Mouse (Mus musculus) hindbrain, embryonic 10.5 days (tissue): ENCODE measurements around the gene Sirt4. TPM values are rescaled to one million over a fixed set of nuclear protein-coding genes. Genes with fewer than 3 reads are reported as not detected.
A peak's percentile ranks its signal among the peaks of the same experiment; 100 is the strongest.

ENCODE experiments used
- DNase-seq: peaks from one replicate; pipeline ENCODE4 v3.0.0-alpha.2; 2017; ENCODE audit warnings: low spot score
- H3K27ac ChIP-seq: fragments of 300-500 bp; sonication (generic); 2 replicates; pipeline ENCODE4 v1.5.1; 2016; ENCODE audit warnings: mild to moderate bottlenecking, moderate library complexity
- H3K27me3 ChIP-seq: fragments of 300-500 bp; sonication (generic); 2 replicates; pipeline ENCODE4 v1.6.1; 2016; ENCODE audit warnings: mild to moderate bottlenecking; ENCODE audit not compliant: poor library complexity, insufficient read depth, severe bottlenecking
- H3K36me3 ChIP-seq: fragments of 300-500 bp; sonication (generic); 2 replicates; pipeline ENCODE4 v1.6.1; 2016; ENCODE audit warnings: mild to moderate bottlenecking, moderate library complexity
- H3K4me1 ChIP-seq: fragments of 300-500 bp; sonication (generic); replicated peaks from 2 replicates; pipeline ENCODE4 v1.6.1; 2016; ENCODE audit warnings: mild to moderate bottlenecking
- H3K4me3 ChIP-seq: fragments of 300-500 bp; sonication (generic); 2 replicates; pipeline ENCODE4 v1.5.1; 2016; ENCODE audit warnings: mild to moderate bottlenecking, moderate library complexity
- H3K9me3 ChIP-seq: fragments of 300-500 bp; sonication (generic); 2 replicates; pipeline ENCODE4 v1.6.1; 2016; ENCODE audit warnings: mild to moderate bottlenecking, moderate library complexity
- WGBS: fragments of 180-500 bp; shearing (Covaris S2); methylation state at CpG from one replicate; pipeline ENCODE4 v1.1.7; 2016; 5-methylcytosine and 5-hydroxymethylcytosine counted together
- polyA plus RNA-seq: library from polyadenylated mRNA; unstranded; fragments of >200 nt; fragmentation: Nextera tagmentation; extraction: Ambion mirVana; gene quantifications from 2 replicates; pipeline ENCODE4 v1.2.1, GENCODE M21; 2016

Sirt4 gene
- polyA plus RNA-seq, 1 experiment from 2014 or later: 17.2 TPM

- Histone ChIP-seq H3K9me3 (no peaks in the 10 kb centered on the region), H3K4me3 (peak overlapping the region; percentile 3; the same call in 1 of the 2 replicates), H3K36me3 (peaks cover 96% of the 10 kb centered on the region), H3K27me3 (no peaks in the 10 kb centered on the region), H3K4me1 (peaks cover 66% of the 10 kb centered on the region), H3K27ac (peak overlapping the region; percentile 54)
- WGBS: 46% methylated on average over 14 of the region's 14 CpGs
- peak; percentile 85 for DNase-seq
Observed at GRCm38 (mm10) chr5:115441205-115441849, 43.2 kb downstream of the Sirt4 start.

- Histone ChIP-seq H3K36me3 (peaks cover 93% of the 10 kb centered on the region), H3K27ac (peak overlapping the region; percentile 100), H3K4me1 (peaks cover 80% of the 10 kb centered on the region), H3K4me3 (peak overlapping the region; percentile 100), H3K9me3 (no peaks in the 10 kb centered on the region), H3K27me3 (no peaks in the 10 kb centered on the region)
- peak; percentile 58 for DNase-seq
- WGBS: 25% methylated on average over 7 of the region's 7 CpGs
Observed at GRCm38 (mm10) chr5:115438667-115439066, 45.9 kb downstream of the Sirt4 start.

GRCm38 (mm10) chr5:115437945-115438315 lies 46.6 kb downstream of the Sirt4 start:
- peak overlapping the region; percentile 100 for H3K4me3 ChIP-seq
- H3K9me3 ChIP-seq: no peaks in the 10 kb centered on the region
- peak overlapping the region; percentile 100 for H3K27ac ChIP-seq
- DNase-seq: peak; percentile 72
- peaks cover 93% of the 10 kb centered on the region for H3K36me3 ChIP-seq
- 0% methylated on average over 2 of the region's 2 CpGs for WGBS
- peaks cover 87% of the 10 kb centered on the region for H3K4me1 ChIP-seq
- no peaks in the 10 kb centered on the region for H3K27me3 ChIP-seq

GRCm38 (mm10) chr5:115437242-115437944 lies 47.1 kb downstream of the Sirt4 start:
- WGBS: 37% methylated on average over 7 of the region's 7 CpGs
- Histone ChIP-seq H3K27ac (peak overlapping the region; percentile 100), H3K4me1 (peaks cover 92% of the 10 kb centered on the region), H3K36me3 (peaks cover 93% of the 10 kb centered on the region), H3K27me3 (no peaks in the 10 kb centered on the region), H3K4me3 (peak overlapping the region; percentile 100), H3K9me3 (no peaks in the 10 kb centered on the region)
- no peak for DNase-seq

GRCm38 (mm10) chr5:115436421-115437124 lies 48.0 kb downstream of the Sirt4 start:
- Histone ChIP-seq H3K4me1 (peaks cover 99% of the 10 kb centered on the region), H3K36me3 (peaks cover 93% of the 10 kb centered on the region), H3K27ac (peak overlapping the region; percentile 100), H3K4me3 (peak overlapping the region; percentile 100), H3K9me3 (no peaks in the 10 kb centered on the region), H3K27me3 (no peaks in the 10 kb centered on the region)
- WGBS: under 1% methylated on average over 41 of the region's 43 CpGs
- peak; percentile 98 for DNase-seq

GRCm38 (mm10) chr5:115435755-115436379 lies 48.7 kb downstream of the Sirt4 start:
- H3K4me1 ChIP-seq: peaks cover 97% of the 10 kb centered on the region
- peak overlapping the region; percentile 100 for H3K4me3 ChIP-seq
- 10% methylated on average over 8 of the region's 8 CpGs for WGBS
- H3K9me3 ChIP-seq: no peaks in the 10 kb centered on the region
- H3K36me3 ChIP-seq: peaks cover 93% of the 10 kb centered on the region
- H3K27me3 ChIP-seq: no peaks in the 10 kb centered on the region
- DNase-seq: no peak
- peak overlapping the region; percentile 100 for H3K27ac ChIP-seq

- H3K9me3 ChIP-seq: no peaks in the 10 kb centered on the region
- 21% methylated on average over 15 of the region's 15 CpGs for WGBS
- no peak for DNase-seq
- peak overlapping the region; percentile 100 for H3K27ac ChIP-seq
- no peaks in the 10 kb centered on the region for H3K27me3 ChIP-seq
- H3K36me3 ChIP-seq: peaks cover 93% of the 10 kb centered on the region
- H3K4me1 ChIP-seq: peaks cover 90% of the 10 kb centered on the region
- peak overlapping the region; percentile 100 for H3K4me3 ChIP-seq
Observed at GRCm38 (mm10) chr5:115434853-115435754, 49.4 kb downstream of the Sirt4 start.

- Histone ChIP-seq H3K27ac (peak overlapping the region; percentile 100), H3K9me3 (no peaks in the 10 kb centered on the region), H3K36me3 (peaks cover 86% of the 10 kb centered on the region), H3K4me3 (peak overlapping the region; percentile 100), H3K27me3 (no peaks in the 10 kb centered on the region), H3K4me1 (peaks cover 83% of the 10 kb centered on the region)
- 39% methylated on average over 11 of the region's 11 CpGs for WGBS
- no peak for DNase-seq
Observed at GRCm38 (mm10) chr5:115434280-115434852, 50.2 kb downstream of the Sirt4 start.

- Histone ChIP-seq H3K9me3 (no peaks in the 10 kb centered on the region), H3K4me1 (peaks cover 82% of the 10 kb centered on the region), H3K27me3 (no peaks in the 10 kb centered on the region), H3K4me3 (peak overlapping the region; percentile 100), H3K27ac (peak overlapping the region; percentile 100), H3K36me3 (peaks cover 74% of the 10 kb centered on the region)
- DNase-seq: no peak
- 78% methylated on average over 8 of the region's 8 CpGs for WGBS
Observed at GRCm38 (mm10) chr5:115433191-115433590, 51.3 kb downstream of the Sirt4 start.

GRCm38 (mm10) chr5:115432395-115432794 lies 52.1 kb downstream of the Sirt4 start:
- Histone ChIP-seq H3K4me3 (peak overlapping the region; percentile 100), H3K4me1 (peaks cover 82% of the 10 kb centered on the region)
- 62% methylated on average over 11 of the region's 11 CpGs for WGBS

GRCm38 (mm10) chr5:115431898-115432259 lies 52.6 kb downstream of the Sirt4 start:
- H3K9me3 ChIP-seq: no peaks in the 10 kb centered on the region
- H3K36me3 ChIP-seq: peaks cover 61% of the 10 kb centered on the region
- H3K27ac ChIP-seq: peak overlapping the region; percentile 100
- 12% methylated on average over 7 of the region's 7 CpGs for WGBS
- DNase-seq: no peak
- peaks cover 82% of the 10 kb centered on the region for H3K4me1 ChIP-seq
- H3K4me3 ChIP-seq: peak overlapping the region; percentile 100
- H3K27me3 ChIP-seq: 0 out of 2 replicates have a peak, but pooled peaks cover 3% of the 10 kb centered on the region

More at GRCm38 (mm10) chr5:115432395-115432794, 52.1 kb downstream of the Sirt4 start:
- Histone ChIP-seq H3K36me3 (peaks cover 66% of the 10 kb centered on the region), H3K9me3 (no peaks in the 10 kb centered on the region), H3K27me3 (0 out of 2 replicates have a peak, but pooled peaks cover under 1% of the 10 kb centered on the region), H3K27ac (peak overlapping the region; percentile 100)
- no peak for DNase-seq
